In the genomic region with DNA sequence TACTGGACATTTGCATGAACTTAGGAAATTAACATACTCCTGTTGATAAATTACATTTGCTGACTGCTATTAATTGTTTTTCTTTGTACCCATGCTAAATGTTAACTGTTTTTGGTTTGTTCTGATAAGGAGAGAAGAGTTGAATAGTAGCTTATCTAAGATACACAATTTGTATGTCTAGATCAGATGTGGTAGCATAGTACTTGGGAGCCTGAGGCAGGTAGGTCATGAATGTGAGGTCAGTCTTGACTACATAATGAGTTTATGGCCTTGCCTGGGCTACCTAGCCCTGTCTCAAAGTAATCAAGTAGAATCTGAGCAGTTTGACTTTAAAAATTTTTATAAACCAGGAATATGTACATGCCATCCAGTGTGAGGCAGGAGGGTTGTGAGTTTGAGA, we compare ENCODE assay signal across 20 mouse cellular contexts.
"Had no signal": no experiment of that assay in that cellular context is flagged by ENCODE, and none has a peak within 500 bp of the region (broad histone marks: within the 10 kb centered on the region; RNA-seq: fewer than 3 reads in every experiment).

No protein-coding gene starts in this region.

- ATAC-seq: lung, postnatal 0 days; midbrain, embryonic 15.5 days had no signal

- H3K4me1 ChIP-seq: kidney, embryonic 15.5 days; midbrain, embryonic 10.5 days; midbrain, embryonic 15.5 days; neural tube, embryonic 12.5 days; neural tube, embryonic 15.5 days; stomach, embryonic 15.5 days had no signal

- H3K4me2 ChIP-seq: kidney, embryonic 15.5 days; lung, embryonic 14.5 days; midbrain, embryonic 15.5 days; neural tube, embryonic 12.5 days; neural tube, embryonic 15.5 days; stomach, embryonic 15.5 days had no signal

- H3K9ac ChIP-seq: kidney, embryonic 15.5 days; liver, embryonic 14.5 days; lung, embryonic 14.5 days; midbrain, embryonic 15.5 days; neural tube, embryonic 12.5 days; neural tube, embryonic 15.5 days; stomach, embryonic 15.5 days had no signal

- H3K4me3 ChIP-seq: kidney, embryonic 15.5 days; left cerebral cortex, adult 2 months; midbrain, embryonic 10.5 days; midbrain, embryonic 15.5 days; neural tube, embryonic 12.5 days; neural tube, embryonic 15.5 days; stomach, embryonic 15.5 days had no signal

- H3K27ac ChIP-seq: kidney, embryonic 15.5 days; left cerebral cortex, adult 2 months; liver, embryonic 14.5 days; macrophage; midbrain, embryonic 10.5 days; midbrain, embryonic 15.5 days; neural tube, embryonic 12.5 days; neural tube, embryonic 15.5 days; stomach, embryonic 15.5 days had no signal

- H3K27me3 ChIP-seq: kidney, embryonic 15.5 days; midbrain, embryonic 15.5 days; neural tube, embryonic 12.5 days; neural tube, embryonic 15.5 days; stomach, embryonic 15.5 days had no signal

- DNase-seq: kidney, adult 11 months; kidney, adult 8-10 months; kidney, postnatal 10 days; kidney, postnatal 36 days; layer of hippocampus, postnatal 36 days; lung, embryonic 14.5 days; right cerebral cortex, adult 18-20 months; right cerebral cortex, postnatal 25 days; spleen, adult 18-20 months; thymus, postnatal 25 days had no signal

- H3K9me3 ChIP-seq: kidney, embryonic 15.5 days; midbrain, embryonic 10.5 days; midbrain, embryonic 15.5 days; neural tube, embryonic 12.5 days; neural tube, embryonic 15.5 days; stomach, embryonic 15.5 days had no signal
